Mouse (Mus musculus): ENCODE measurements around the gene Ppp2r3a.

GRCm38 (mm10) chr9:101251644-101252337 lies at the start of gene Ppp2r3a:
- TF ChIP-seq GATA1 (IDR thresholded peaks at IDR 0.05; ENCODE audit: low read length): no peak
- TF ChIP-seq TAL1 (IDR thresholded peaks at IDR 0.05; ENCODE audit: low read length): no peak
